Comparison of ENCODE assay signal across 27 mouse cellular contexts in genomic region chr16:4454563-4454962, GRCm38 (mm10). TPM values are rescaled to one million over a fixed set of nuclear protein-coding genes. Genes with fewer than 3 reads are reported as not detected.
DNase-seq lines count a peak whose midpoint lies in the region; ATAC-seq lines count a peak whose summit lies in the region.
"Had no signal": no experiment of that assay in that cellular context is flagged by ENCODE, and none has a peak within 500 bp of the region (broad histone marks: within the 10 kb centered on the region; RNA-seq: fewer than 3 reads in every experiment).

No protein-coding gene starts in this region.

- no peaks in the 10 kb centered on the region for H3K27me3 ChIP-seq in forebrain, embryonic 15.5 days
- H3K27me3 ChIP-seq: embryonic facial prominence, embryonic 15.5 days; heart, embryonic 15.5 days; hindbrain, embryonic 13.5 days had no signal

- H3K4me2 ChIP-seq in forebrain, embryonic 15.5 days (replicated peaks) = no peak overlapping the region
- H3K4me2 ChIP-seq: embryonic facial prominence, embryonic 15.5 days; heart, embryonic 15.5 days; hindbrain, embryonic 13.5 days had no signal

- no peak for DNase-seq in frontal cortex, postnatal 25 days (ENCODE audit: low spot score in 2 of 2)
- peak; percentile 47 for DNase-seq in layer of hippocampus, adult 9-11 months
- no peak for DNase-seq in layer of hippocampus, postnatal 10 days (ENCODE audit: low spot score in 2 of 2)
- DNase-seq in right cerebral cortex, adult 18-20 months = peak; percentile 70
- no peak for DNase-seq in right cerebral cortex, postnatal 4 days
- peak; percentile 85 for DNase-seq in telencephalon, adult 2 months (ENCODE audit: low read depth, low spot score)
- DNase-seq: adrenal gland, adult 8-10 months; adrenal gland, postnatal 36 days; B cell, adult 2 months; cerebellum, adult 11 months; cerebellum, adult 8-10 months; cerebellum, postnatal 14 days; embryo, embryonic 11 days; gastrocnemius, postnatal 36 days; heart, adult 18-20 months; heart, postnatal 14 days had no signal

- H3K36me3 ChIP-seq in forebrain, embryonic 15.5 days = no peaks in the 10 kb centered on the region
- H3K36me3 ChIP-seq: embryonic facial prominence, embryonic 15.5 days; forebrain, embryonic 10.5 days; G1E; heart, embryonic 10.5 days; heart, embryonic 15.5 days; hindbrain, embryonic 13.5 days had no signal

- H3K27ac ChIP-seq in forebrain, embryonic 15.5 days (replicated peaks) = no peak overlapping the region
- H3K27ac ChIP-seq: embryonic facial prominence, embryonic 15.5 days; forebrain, embryonic 10.5 days; heart, embryonic 10.5 days; heart, embryonic 15.5 days; hindbrain, embryonic 13.5 days had no signal

- peak; percentile 45 for ATAC-seq in frontal cortex, adult (ENCODE audit: low TSS enrichment)
- ATAC-seq in forebrain, embryonic 15.5 days (replicated peaks) = no peak
- ATAC-seq: CD4-positive, CD25-positive, alpha-beta regulatory T cell, adult 4 months; forebrain, embryonic 14.5 days had no signal

- H3K4me3 ChIP-seq in forebrain, embryonic 15.5 days = no peak overlapping the region
- H3K4me3 ChIP-seq: embryonic facial prominence, embryonic 15.5 days; erythroblast, embryonic 14.5 days; forebrain, embryonic 10.5 days; heart, embryonic 10.5 days; heart, embryonic 15.5 days; hindbrain, embryonic 13.5 days had no signal

- 86% methylated on average over 7 of the region's 7 CpGs for WGBS in forebrain, embryonic 15.5 days

- H3K4me1 ChIP-seq in forebrain, embryonic 15.5 days = no peaks in the 10 kb centered on the region
- H3K4me1 ChIP-seq: embryonic facial prominence, embryonic 15.5 days; forebrain, embryonic 10.5 days; heart, embryonic 10.5 days; heart, embryonic 15.5 days; hindbrain, embryonic 13.5 days had no signal

- H3K9me3 ChIP-seq in forebrain, embryonic 15.5 days = no peaks in the 10 kb centered on the region
- H3K9me3 ChIP-seq: embryonic facial prominence, embryonic 15.5 days; forebrain, embryonic 10.5 days; G1E; heart, embryonic 10.5 days; heart, embryonic 15.5 days; hindbrain, embryonic 13.5 days had no signal

- H3K9ac ChIP-seq in forebrain, embryonic 15.5 days (replicated peaks) = no peak overlapping the region
- H3K9ac ChIP-seq: embryonic facial prominence, embryonic 15.5 days; heart, embryonic 15.5 days; hindbrain, embryonic 13.5 days had no signal

RNA-seq across cellular contexts. Expression of gene Adcy9, which starts 34.3 kb away (rescaled TPM):
- 10 to 100 TPM; 48.7 to 51.6 TPM for total RNA-seq in layer of hippocampus, postnatal 10 days (2021)
- 2.6 and 2.7 TPM in 2 replicates for polyA plus RNA-seq in forebrain, embryonic 15.5 days (2015; fragmentation: Nextera tagmentation; extraction: Ambion mirVana)
- polyA plus RNA-seq: erythroblast, embryonic 14.5 days had no signal

Comparison
In these comparisons a context has a peak if more than half of its experiments do, and no peak if none do; other contexts are left out.
1. DNase-seq: peak in layer of hippocampus, adult 9-11 months (single experiment), right cerebral cortex, adult 18-20 months (single experiment) and telencephalon, adult 2 months (single experiment); none in frontal cortex, postnatal 25 days (0 of 2), layer of hippocampus, postnatal 10 days (0 of 2) and right cerebral cortex, postnatal 4 days (single experiment).